Mouse (Mus musculus) Muller cell, postnatal 12 days (primary cell): ENCODE results near the gene Slc25a45.
A peak's percentile ranks its signal among the peaks of the same experiment; 100 is the strongest.

Experiments
- DNase-seq: peaks from one replicate; pipeline ENCODE4 v3.0.0-alpha.2; 2015; ENCODE audit errors: inconsistent ontology term

Slc25a45 gene

DNA sequence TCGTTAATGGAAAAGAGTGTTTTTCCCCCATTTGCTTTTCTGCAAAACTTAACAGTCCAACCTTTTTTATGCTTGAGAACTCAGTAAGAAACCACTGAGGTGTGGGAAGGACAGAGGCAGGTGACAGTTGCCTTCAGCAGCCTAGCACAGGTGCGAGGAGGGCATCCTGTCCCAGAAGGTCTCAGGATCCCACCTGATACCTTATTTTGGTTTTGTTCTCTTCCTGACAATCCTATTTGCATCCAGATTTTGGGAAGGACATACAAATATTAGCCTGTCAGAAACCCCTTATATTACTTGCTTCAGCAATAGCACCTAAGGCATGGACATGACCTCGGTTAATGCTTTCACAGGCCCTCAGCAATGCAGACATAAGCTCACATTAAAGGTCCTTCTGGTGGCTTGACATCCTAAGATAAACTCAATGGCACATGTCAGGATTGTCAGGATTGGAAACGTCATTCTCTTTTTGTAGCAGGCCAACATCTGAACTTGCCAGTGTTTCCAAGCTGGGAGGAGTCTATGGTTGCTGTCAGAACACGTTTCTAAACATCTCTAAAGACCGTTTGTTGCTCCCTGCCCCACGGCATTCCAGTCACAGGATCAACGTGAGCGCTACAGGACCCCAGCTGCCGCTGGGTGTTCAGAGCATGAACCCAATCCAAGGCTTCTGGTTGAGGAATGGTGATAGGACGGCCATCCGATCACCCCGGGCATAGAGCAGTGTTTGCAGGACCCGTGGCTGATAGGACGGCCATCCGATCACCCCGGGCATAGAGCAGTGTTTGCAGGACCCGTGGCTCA lies 37.3 kb upstream of the Slc25a45 start:
- DNase-seq = no peak

DNA sequence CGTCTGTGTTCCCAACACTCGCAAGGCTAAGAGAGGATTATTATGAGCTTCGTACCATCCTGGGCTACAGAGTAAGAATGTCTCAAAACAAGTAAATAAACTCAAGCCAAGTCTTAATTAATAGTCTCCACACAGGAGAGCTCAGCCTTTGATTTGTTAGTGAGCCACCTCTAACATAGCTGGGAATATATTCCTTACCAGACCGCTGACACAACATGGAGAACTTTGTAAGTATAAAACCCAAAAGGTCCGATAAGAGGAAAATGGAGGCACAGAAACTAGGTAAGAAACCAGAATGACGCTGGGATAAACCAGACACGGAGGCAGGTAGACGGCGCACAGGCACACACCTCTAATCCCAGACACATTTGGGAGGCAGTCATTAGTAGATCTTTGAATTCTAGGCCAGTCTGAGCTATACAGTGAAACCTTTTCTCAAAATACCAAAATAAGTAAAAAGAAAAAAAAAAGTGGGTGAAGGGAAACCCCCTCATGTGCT lies 36.7 kb upstream of the Slc25a45 start:
- no peak for DNase-seq

DNA sequence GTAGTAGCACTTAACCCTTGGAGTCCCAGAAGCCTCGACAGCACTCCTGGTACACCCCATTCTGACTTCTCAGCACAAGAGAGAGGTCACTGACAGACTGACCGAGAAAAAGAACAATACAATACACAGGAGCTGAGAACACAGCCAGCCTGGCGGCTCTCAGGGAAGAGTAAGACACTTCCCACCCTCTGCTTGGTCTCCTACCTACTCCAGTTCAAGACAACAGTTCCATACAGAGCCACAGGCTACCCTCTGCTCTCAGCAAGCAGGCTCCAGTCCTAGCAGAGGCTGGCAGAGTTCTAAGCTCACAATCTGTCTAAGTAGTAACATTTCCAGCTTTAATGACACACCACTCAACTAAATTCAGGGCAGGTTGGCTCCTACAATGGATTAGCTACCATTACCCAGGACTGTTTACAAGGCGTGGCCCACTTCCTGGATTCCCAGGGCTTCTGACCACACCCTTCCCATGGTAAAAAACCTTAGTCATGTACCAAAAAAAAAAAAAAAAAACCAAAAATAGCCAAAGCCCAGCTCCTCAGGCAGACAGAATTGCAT lies 36.1 kb upstream of the Slc25a45 start:
- DNase-seq = peak; percentile 24

DNA sequence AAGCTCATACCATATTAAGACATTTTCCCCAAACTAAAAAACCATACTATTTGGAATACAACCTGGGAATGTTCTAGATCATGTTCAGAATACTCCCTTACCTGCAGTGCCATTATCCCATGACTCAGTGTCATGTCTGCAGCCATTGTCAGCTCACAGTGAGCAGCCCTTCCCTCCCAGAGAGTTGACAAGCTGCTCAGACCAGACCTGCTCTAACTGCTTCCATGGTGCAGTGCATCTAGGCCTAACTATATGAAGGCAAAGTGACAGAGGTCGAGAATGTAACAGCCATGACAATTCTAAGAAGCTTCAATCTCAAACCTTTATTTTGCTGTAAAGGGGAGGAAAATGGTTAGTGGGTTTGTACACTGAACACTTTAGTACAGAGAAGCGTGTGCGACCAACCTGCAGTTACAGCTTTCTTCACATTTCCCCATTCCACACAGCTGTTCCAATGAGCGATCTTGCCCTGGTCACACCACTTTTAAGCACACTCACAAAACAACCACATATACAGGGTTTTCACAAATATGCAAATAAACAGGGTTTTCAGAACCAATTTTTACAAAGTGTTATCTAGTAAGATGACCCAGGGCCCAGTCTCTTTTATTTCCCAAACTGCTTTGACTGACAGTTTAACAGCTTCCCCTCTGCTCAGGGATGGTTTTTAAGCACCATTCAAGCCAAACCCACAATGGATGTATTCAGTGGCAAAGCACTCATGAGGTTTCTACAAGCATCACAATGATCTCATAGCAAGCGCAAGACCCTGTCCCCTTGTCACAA lies 35.4 kb upstream of the Slc25a45 start:
- DNase-seq = peak; percentile 54

DNA sequence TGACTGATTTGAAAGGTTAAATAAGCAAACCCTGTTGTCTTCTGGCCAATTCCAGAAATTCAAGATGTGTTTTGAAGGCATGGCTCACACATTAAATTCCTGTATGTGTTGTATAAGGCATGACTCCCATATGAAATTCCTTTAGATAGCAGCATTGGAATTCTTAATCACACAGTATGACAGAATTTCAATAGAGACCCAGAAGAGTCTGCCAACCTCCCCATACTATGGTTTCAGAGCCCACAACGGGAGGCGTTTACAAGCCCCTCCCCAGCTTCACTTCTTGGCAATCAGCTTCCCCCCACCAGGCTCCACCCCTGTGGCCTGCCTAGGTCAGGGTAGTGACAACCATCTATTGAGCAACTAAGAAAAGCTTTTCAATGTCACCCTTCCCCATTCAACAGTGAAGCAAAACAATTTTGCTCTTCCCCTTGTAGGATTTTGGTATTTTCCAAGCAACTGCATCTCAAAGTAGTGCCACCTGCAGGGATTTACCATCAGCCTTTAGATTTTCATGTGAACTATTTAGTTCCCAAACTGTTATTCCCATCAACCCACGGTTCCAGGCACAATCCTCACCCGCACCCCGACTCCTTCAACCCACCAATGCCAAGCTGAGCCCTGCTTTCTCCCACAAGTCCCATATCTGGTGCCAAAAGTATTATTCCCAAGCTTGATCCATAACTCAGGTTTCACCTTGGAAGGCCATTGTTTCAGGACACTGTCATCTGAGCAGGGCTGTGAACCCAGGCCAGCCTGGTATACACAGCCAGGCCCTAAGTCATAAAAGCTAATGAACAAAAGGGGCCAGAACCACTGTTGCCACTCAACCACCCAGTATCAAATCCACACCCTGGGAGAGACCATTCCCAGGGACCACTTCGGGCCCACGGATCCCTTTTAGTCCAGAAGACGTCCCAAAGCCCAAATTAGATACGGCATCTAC lies 34.5 kb upstream of the Slc25a45 start:
- DNase-seq = peak; percentile 59

DNA sequence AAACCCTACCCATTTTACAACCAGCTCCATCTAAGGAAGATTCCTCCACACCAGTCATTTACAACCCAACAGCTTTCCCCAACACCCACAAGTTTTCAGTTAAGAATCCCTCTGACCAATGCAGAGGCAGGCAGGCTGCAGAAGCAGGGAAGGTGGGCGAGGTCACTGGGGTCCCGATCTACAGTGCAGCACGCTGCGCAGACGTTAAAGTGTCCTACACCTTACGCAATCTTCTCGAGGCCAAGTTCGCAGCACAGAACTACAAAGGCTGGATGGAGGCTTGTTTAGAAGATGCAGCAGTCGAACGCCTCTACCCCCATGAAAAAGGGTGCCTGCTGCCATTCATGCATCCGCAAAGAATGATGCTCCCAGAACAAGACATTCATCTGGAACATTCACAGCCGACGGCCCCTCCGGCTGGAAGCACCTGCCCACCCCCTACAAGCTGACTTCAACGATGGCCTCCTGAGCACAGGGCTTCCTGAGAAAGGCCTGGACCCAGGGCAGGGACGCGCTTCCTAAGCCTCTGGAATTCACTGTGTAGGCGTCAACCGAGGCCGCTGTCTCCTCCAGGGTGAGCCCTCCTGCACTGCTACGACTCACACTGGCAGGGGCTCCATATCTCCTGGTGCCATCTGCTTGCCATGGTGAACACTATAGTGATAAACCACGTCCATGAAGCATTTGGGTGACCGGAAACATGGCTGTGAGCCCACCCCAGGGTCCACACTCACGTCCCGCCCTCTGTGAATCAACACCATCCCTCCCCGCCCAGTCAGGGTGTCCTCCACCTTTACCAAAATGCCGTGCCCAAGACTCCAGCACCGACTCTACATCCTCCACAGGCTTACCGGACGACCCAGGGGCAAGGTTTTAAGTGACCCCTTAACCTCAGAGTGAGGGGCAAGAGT lies 33.6 kb upstream of the Slc25a45 start:
- peak; percentile 40 for DNase-seq

DNA sequence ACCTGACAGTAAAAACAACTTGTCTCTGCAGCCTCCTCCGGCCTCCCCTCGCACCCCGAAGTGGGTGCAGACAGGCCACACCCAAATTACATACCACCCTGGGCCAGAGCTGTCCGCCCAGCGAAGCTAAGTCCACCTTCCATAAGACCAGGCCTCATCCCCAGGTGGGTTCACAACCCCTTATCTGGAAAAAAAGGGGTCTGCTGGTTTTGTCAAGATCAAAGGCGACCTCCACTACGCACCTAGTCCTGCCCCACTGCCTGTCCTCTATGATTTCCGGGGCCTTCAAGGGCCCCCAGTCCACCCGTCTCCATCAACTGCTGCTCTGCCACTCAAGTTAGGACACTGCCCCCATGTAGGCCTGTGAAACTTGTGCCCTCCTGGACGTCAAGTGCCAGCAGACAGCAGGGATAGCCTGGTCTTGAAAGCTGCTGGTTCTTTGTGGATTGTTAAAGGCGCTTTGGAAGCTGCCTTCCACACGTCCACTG lies 32.7 kb upstream of the Slc25a45 start:
- no peak for DNase-seq

DNA sequence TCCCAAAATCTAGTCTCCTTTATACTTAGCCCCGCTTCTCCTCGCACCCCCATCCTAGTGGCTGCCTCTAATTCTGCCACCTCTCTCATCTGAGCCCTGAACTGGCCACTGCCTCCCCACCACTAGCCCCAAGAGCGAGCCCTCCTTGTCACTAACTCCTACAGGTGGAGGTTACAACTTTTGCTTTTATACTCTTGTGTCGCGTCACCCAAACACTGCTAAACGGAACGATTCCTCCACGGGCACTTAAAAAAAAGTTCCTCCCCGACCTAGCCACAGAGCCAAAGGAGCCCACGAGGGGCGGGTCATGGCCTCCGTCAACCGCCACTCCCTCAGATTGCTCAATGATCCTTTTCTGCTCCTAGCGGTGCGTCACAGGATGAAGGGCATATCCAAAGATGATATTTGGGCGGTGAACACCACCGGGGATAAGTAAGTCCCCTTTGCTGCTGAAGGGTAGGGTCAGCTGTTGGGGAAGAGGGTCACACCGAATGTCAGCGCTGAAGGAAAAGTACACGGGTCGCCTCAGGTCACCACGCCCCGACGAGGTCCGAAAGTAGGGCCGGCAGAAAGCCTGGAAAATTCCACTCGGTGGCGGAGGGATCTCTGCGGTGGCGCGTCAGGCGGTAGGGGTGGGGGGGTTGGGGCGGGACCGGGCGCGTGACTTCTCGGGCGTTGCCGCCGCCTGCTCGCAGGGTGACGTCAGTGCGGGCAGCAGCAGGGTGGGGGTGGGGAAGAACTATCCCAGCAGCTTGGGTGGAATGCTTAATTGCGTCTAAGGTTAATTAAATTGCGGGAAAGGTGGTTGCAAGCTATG lies 32.1 kb upstream of the Slc25a45 start:
- DNase-seq = peak; percentile 98

DNA sequence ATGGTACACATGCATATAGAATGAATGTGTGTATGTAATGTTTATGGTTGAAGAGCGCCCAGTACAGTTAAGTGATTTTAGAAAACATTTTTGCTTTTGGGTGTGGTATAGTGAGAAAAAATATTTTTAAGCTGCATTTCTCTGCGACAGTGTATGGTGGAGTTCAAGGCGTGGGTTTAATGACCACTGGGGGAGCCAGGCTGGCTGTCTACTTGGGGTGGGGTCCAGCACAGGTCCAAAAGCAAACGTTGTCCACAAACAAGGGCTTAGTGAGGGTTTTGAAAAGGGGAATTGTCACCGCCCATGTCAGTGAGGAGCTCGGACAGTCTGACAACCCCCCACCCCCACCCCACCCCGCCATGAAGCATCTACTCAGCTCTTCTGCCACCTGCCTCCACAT lies 31.5 kb upstream of the Slc25a45 start:
- no peak for DNase-seq

DNA sequence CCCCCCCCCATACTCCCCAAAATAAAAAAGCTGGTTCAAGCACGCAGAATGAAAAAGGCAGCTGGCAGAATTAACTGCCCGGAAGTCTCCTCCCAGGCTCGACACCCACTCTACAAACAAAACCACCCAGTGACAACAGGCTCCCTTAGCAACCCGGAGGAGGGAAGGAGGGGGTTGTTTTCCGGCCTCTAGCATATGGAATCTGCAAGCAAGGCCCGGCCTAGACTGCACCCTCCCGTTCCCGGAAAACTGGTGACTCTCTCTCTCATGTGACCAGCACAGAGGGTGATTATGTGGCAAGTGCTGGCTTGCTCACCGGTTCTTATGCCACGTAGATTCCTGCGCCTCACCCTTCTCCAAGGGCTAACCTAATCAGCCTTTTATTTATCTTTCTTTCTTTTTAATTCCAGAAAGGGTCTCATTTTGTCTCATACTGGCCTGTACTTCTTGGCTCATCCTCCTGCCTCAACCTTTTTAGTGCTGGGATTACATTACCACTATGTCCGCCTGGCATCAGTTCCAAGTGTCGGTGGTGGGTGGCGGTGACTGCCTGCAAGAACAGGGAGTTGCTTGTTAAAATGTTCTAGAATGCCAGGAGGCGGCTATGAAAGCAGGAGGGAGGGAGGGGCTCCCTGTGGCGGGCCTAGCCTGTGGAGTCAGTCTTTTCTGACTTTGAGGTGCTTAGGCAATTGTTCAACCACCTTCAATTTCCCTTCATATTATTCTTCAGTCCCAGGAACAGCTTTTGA lies 30.9 kb upstream of the Slc25a45 start:
- DNase-seq = peak; percentile 100

DNA sequence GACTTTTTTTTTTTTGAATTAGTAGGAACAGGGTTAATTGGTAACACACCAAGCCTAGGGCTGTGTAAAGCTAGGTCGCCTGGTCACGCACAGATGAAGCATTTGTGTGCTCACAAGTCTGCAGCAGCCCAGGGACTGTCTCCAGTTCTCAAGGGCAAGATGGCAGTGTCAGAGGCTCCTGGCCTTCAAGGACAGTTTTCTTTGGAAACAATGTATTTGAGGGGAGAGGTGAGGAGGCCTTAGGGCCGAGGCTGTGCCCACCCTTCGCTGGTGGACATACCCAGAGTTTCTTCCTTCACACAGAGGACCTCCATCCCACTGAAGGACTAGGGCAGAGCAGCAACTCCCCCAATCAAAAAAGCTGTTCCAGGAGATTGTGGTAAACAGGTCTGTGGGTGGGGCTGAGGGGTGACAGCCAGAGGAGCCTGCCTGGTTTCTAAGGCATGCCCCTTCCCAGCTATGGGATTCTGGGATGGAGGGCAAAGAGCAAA lies 30.3 kb upstream of the Slc25a45 start:
- peak; percentile 52 for DNase-seq

DNA sequence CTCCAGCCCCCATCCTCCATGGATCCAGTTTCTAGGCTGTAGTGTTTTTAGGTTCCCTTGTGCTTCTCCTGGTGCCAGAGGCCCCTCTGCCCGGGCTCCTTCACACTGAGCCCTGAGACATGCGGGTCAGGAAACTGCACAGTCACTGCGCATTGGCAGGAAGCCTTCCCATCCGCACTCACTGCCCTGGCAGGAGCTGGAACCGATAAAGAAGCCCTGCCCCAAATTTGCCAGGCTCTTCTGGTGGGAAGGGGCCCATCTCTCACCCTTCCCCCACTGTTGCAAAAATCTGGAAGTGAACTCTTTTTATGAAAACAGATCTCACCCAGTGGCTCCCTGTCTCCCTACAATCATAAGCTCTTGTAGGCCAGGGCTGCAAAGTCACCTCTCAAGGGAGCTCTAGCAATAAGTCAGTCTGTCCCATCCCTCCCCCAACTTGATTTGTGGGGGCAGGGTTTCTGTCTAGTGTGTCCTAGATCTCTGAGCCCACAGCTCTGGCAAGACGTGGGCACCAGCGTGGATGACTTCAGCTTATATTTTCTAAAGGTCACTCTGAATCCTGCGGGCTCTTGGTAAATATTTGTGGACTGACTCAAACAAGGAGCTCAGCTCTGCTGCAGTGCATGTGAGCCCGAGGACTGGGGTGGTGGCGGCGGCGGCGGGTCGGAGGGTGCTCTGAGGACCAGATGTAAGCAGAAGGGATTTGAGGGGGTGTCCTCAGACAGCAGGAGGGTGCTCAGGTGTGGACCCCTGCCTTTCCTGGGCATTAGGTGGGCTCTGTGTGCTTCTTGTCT lies 29.4 kb upstream of the Slc25a45 start:
- peak; percentile 86 for DNase-seq

DNA sequence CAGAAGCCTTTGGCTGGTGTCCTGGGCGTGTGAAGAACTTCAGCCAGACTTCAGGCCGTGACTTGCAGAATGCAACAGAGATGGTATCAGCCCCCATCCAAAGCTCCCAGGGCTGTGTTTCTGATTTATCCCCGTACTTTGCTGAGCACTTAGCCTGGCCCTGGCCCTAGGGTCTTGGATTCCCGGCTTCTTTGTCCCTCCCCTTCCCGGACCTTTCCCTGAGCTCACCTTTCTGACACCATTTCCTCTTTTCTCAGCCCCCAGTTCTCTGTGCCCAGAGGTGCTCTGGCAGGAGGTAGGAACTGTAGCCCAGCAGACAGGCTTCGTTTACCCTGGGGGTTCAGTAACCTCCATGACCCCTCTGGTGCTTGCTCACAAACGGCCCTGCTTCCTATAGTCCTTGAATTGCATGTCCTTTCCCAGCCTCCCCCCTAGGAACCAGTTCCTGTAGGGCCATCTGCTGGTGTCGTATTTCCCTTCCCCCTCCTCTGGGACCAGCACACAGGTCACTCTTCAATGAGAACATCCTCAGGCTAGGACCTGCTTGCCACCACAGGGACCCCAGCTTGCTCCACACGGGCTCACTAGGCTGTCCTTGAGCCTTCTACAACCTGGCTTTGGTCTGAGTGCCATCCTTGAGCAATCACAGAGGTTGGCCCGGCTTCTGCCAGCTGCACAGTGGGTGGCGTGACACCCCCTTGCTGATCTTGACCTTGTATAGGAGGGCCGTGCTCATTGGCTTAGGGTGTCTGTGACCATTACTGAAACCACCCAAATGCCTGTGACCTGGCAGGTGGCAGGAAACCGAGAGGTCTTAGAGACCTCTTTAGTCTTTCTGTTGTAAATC lies 28.6 kb upstream of the Slc25a45 start:
- DNase-seq = peak; percentile 36

DNA sequence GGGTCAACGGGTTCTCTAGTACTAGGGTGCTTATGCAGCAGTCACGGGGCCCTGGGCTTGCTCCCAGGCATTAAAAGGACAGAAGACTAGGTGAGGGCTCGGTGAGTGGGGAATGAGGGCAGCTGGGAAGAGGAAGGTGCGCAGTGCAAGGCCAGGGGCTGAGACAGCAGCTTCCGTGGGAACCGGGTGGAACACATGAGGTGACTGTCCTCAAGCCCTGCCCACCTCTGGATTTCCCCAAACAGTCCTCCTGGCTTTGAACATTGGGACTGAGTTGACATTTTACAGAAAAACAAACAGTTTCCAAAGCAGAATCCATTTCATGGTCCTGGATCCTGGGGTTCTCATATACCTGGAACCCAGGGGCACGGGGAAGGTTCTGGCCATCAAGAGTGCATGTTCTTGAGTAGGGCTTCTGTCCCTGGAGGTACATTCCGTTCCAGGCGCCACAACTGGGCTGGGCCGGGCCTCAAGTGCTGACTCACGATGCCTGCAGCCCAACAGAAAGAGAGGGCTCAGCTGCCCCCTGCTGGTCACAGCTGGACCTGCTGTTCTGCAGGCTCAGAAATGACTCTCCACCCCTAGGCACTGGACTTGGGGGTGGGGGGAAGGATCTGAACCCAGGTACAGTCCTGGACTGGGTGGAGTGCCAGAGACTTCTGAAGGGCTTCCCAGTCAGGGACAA lies 27.6 kb upstream of the Slc25a45 start:
- DNase-seq = peak; percentile 91

DNA sequence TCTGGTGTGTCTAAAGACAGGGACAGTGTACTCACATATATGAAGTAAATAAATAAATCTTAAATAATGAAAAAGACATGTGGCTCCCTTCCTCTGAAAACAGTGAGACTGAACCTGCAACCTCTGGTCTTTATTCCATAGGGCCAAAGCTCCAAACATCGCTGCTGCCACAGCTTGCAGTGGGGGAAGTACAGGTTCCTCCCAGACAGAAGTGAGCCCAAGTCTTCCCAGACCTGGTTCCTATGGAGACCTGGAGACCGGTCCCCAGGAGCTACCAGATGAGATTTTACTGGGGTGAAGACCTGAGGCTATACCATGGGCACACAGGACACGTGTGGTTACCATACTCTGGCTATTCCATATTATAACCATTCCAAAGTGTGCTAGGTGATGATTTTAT lies 26.7 kb upstream of the Slc25a45 start:
- DNase-seq = no peak

DNA sequence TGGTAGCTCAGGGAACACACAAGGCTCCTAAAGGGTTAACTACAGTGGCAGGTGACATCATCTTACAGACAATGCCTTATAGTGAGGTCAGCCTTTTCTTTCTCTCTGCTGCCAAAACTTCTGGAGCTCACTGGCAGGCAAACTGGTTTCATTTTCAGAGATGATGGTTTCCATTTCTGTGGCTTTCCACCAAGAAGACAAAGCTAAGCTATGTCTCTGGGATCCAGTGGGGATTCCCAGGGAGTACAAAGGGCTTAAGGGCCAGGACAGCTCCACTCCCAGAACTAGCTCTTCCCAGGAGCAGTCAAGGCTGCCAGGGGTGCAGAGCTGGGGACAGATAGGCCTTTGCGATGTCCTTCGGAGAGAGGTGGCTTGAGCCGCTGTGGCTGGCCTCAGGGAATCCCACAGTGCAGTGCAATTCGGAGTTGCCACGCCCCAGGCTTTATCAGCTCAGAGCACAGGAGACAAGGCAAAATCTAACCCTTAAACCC lies 26.1 kb upstream of the Slc25a45 start:
- peak; percentile 89 for DNase-seq
